Mouse (Mus musculus) liver, embryonic 14.5 days (tissue): ENCODE results near the gene Alg2. TPM values are rescaled to one million over a fixed set of nuclear protein-coding genes. Genes with fewer than 3 reads are reported as not detected.

Experiments used
- ATAC-seq: fragments of 200-750 bp; cut with Nextera tagmentation; 2 replicates; pipeline ENCODE4 v1.8.0; 2017; ENCODE audit warnings: moderate number of reproducible peaks, mild to moderate bottlenecking, moderate library complexity; ENCODE audit not compliant: insufficient read depth
- DNase-seq, 3 experiments: peaks; one replicate each; pipeline ENCODE4 v3.0.0-alpha.2; 2012 to 2013; ENCODE audit warnings: low read depth in 3 of 3, low spot score in 3 of 3
- H3K27ac ChIP-seq: fragments of 300-500 bp; sonication (generic); 2 replicates; pipeline ENCODE4 v1.5.1; 2014; ENCODE audit warnings: moderate library complexity, mild to moderate bottlenecking, control low read depth, inconsistent platforms
- H3K27me3 ChIP-seq: fragments of 300-500 bp; sonication (generic); 2 replicates; pipeline ENCODE4 v1.6.1; 2014; ENCODE audit warnings: mild to moderate bottlenecking, low read length, moderate library complexity; ENCODE audit not compliant: control insufficient read depth, insufficient read depth
- H3K36me3 ChIP-seq: fragments of 300-500 bp; sonication (generic); replicated peaks from 2 replicates; pipeline ENCODE4 v1.6.1; 2014; ENCODE audit warnings: low read depth; ENCODE audit not compliant: control insufficient read depth, insufficient read depth
- H3K4me1 ChIP-seq, 2 experiments: fragments of 200-500 bp in 1 of 2; fragments of 300-500 bp in 1 of 2; sonication (generic) in 1 of 2; replicated peaks; 2 replicates each; pipeline ENCODE4 v1.6.1; 2012 to 2014; ENCODE audit warnings: antibody characterized with exemption in 1 of 2, inconsistent platforms in 1 of 2, low read length in 1 of 2; ENCODE audit not compliant: control insufficient read depth in 2 of 2, insufficient read depth in 2 of 2
- H3K4me2 ChIP-seq: fragments of 300-500 bp; sonication (generic); 2 replicates; pipeline ENCODE4 v1.6.1; 2014; ENCODE audit warnings: low read depth, mild to moderate bottlenecking, control low read depth, moderate library complexity
- H3K4me3 ChIP-seq, 2 experiments: fragments of 200-500 bp in 1 of 2; fragments of 300-500 bp in 1 of 2; sonication (generic) in 1 of 2; 2 replicates each; pipeline ENCODE4 v1.5.1; 2012 to 2014; ENCODE audit warnings: low read depth in 2 of 2, low read length in 2 of 2, mild to moderate bottlenecking in 2 of 2, control low read depth in 1 of 2, inconsistent platforms in 1 of 2, moderate library complexity in 1 of 2; ENCODE audit not compliant: insufficient read depth in 1 of 2
- H3K9ac ChIP-seq: fragments of 300-500 bp; sonication (generic); replicated peaks from 2 replicates; pipeline ENCODE4 v1.6.1; 2014; ENCODE audit warnings: mild to moderate bottlenecking, control low read depth, moderate library complexity
- H3K9me3 ChIP-seq: fragments of 300-500 bp; sonication (generic); 2 replicates; pipeline ENCODE4 v1.6.1; 2016; ENCODE audit warnings: low read length, mixed read lengths; ENCODE audit not compliant: control insufficient read depth
- CTCF ChIP-seq: IDR thresholded peaks from 2 replicates; pipeline ENCODE4 v1.5.1; 2016; ENCODE audit warnings: antibody characterized with exemption, low read depth, control low read depth
- EP300 ChIP-seq: IDR thresholded peaks from 2 replicates; pipeline ENCODE4 v1.6.1; 2016; ENCODE audit warnings: antibody characterized with exemption, low read depth
- WGBS: fragments of 180-500 bp; shearing (Covaris S2); extraction: QIAGEN DNeasy Blood & Tissue Kit; methylation state at CpG from one replicate; pipeline ENCODE4 v1.1.7; 2014; ENCODE audit not compliant: insufficient replicate concordance; 5-methylcytosine and 5-hydroxymethylcytosine counted together
- polyA plus RNA-seq, 2 experiments: library from polyadenylated mRNA; depleted of rRNA in 1 of 2; stranded (reverse) in 1 of 2; unstranded in 1 of 2; fragments of >200 nt; fragmentation: Nextera tagmentation in 1 of 2; extraction: Ambion mirVana in 1 of 2; gene quantifications; 2 replicates each; pipeline versions ENCODE4 v1.2.1 to v1.2.3; 2012 to 2014

Alg2 gene
- polyA plus RNA-seq, 2 experiments: 5.9 to 12.0 TPM

DNA sequence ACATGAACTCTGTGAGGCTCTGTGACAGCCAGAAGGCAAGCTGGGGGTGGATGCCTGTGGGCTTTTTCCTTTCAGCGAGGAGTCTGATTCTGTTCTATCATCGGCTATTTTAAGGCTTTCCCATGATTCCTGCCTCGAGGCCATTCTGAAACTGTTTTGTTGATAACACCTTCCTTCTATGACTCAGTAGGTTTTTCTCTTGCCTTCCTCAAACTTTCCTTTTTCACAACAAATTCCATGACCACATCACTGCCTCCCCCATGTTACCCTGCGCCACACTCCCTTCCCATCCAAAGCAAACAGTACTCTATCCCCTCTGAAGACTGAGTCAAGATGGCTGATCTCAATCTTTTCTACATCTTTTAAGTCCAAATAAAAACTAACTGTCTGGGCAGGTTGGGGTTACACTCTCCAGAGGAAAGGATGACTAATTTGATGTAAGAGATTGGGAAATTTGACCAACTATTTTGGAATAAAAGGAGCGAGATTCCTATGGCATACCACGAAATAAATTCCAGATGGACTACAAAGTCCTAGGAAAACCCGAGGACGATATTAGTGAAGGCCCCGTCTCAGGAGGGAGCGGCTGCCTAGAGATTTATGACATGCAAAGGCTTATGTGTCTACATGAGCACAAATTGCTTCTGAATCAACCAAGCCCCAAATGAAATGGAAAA, 30.8 kb upstream of the Alg2 start:
- no peaks in the 10 kb centered on the region for H3K36me3 ChIP-seq
- TF ChIP-seq EP300 (no peak), CTCF (no peak)
- H3K9ac ChIP-seq: no peak overlapping the region
- no peak overlapping the region for H3K4me2 ChIP-seq
- H3K4me3 ChIP-seq: no peak overlapping the region
- H3K27me3 ChIP-seq: no peaks in the 10 kb centered on the region
- no peaks in the 10 kb centered on the region for H3K4me1 ChIP-seq
- ATAC-seq (no peak), DNase-seq (no peak)
- H3K9me3 ChIP-seq: no peaks in the 10 kb centered on the region
- no peak overlapping the region for H3K27ac ChIP-seq
- WGBS: 66% methylated on average over 10 of the region's 10 CpGs

DNA sequence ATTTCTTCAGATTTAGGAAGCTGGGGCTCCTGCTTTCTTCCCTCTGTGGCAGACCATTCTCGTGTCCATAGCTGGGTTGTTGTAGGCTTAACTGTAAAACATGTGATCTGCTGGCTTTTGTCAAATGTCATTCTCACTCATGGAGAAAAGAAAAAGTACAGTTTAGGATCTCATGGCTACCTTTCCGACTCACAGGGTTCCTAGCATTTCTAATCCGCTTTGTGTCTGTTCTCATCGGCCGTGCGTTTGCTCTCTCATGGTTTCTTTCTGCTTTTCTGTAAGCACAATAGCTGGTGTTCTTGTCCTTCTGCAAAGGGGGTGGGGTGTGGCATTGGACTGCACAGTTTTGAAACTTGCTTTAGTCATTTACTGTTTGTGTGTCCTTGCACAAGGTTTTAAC, 28.9 kb upstream of the Alg2 start:
- no peaks in the 10 kb centered on the region for H3K36me3 ChIP-seq
- no peak for TF ChIP-seq CTCF
- TF ChIP-seq EP300: no peak
- H3K4me2 ChIP-seq: no peak overlapping the region
- 70% methylated on average over 6 of the region's 6 CpGs for WGBS
- ATAC-seq: no peak
- H3K27me3 ChIP-seq: no peaks in the 10 kb centered on the region
- no peak overlapping the region for H3K27ac ChIP-seq
- no peak overlapping the region for H3K9ac ChIP-seq
- no peak overlapping the region for H3K4me3 ChIP-seq
- no peak for DNase-seq
- no peaks in the 10 kb centered on the region for H3K4me1 ChIP-seq
- H3K9me3 ChIP-seq: no peaks in the 10 kb centered on the region

DNA sequence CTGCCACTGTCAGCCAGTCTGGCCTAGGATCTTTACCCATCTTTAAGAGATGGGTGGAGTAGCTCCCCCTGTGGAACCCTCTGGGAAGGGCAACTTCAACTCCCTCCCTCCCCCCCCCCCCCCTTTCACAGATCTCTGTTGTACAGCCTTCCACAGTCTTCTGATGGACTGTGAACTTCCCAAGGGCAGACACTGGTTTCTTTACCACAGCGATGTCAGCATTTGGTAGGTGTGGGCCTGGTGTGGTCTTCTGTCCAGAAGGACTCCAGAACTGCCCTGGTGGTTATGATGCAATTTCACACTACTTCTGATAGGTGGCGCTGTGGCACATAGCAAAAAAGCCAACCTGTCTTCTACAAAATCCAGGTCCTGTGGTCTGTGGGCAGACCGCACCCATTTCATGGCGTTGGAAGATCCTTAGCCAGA, 28.4 kb upstream of the Alg2 start:
- WGBS: 18% methylated on average over 4 of the region's 4 CpGs
- no peaks in the 10 kb centered on the region for H3K27me3 ChIP-seq
- no peak overlapping the region for H3K4me2 ChIP-seq
- no peak overlapping the region for H3K4me3 ChIP-seq
- no peak for TF ChIP-seq EP300
- TF ChIP-seq CTCF: peak; percentile 78
- no peaks in the 10 kb centered on the region for H3K36me3 ChIP-seq
- no peaks in the 10 kb centered on the region for H3K9me3 ChIP-seq
- no peaks in the 10 kb centered on the region for H3K4me1 ChIP-seq
- ATAC-seq (no peak), DNase-seq (peak; percentile 14 to 53 (median 30))
- H3K9ac ChIP-seq: no peak overlapping the region
- H3K27ac ChIP-seq: no peak overlapping the region

DNA sequence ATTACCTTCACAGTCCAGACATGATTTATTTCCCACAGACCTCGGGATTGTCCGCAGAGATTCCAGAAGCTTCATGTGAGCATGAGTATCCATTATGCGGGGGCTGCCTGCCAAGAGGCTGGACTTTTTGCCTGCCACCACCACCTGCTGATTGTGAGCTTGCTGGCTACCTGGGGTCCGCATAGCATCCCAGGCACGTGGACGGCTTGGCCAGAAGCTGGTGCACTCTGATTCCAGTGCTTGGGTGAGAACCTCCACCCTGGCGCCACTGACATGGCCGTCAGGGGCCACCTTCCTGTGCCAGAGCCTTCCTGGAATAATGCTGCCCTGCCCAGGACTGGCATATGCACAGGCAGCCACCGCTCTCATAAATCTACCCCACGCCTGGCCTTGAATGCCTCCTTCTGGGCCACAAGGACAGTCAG, 25.0 kb upstream of the Alg2 start:
- Histone ChIP-seq H3K36me3 (no peaks in the 10 kb centered on the region), H3K27me3 (no peaks in the 10 kb centered on the region), H3K9ac (no peak overlapping the region), H3K4me2 (no peak overlapping the region), H3K9me3 (no peaks in the 10 kb centered on the region), H3K4me1 (no peaks in the 10 kb centered on the region), H3K4me3 (no peak overlapping the region), H3K27ac (no peak overlapping the region)
- 63% methylated on average over 10 of the region's 10 CpGs for WGBS
- ATAC-seq (no peak), DNase-seq (no peak)
- no peak for TF ChIP-seq EP300
- no peak for TF ChIP-seq CTCF

DNA sequence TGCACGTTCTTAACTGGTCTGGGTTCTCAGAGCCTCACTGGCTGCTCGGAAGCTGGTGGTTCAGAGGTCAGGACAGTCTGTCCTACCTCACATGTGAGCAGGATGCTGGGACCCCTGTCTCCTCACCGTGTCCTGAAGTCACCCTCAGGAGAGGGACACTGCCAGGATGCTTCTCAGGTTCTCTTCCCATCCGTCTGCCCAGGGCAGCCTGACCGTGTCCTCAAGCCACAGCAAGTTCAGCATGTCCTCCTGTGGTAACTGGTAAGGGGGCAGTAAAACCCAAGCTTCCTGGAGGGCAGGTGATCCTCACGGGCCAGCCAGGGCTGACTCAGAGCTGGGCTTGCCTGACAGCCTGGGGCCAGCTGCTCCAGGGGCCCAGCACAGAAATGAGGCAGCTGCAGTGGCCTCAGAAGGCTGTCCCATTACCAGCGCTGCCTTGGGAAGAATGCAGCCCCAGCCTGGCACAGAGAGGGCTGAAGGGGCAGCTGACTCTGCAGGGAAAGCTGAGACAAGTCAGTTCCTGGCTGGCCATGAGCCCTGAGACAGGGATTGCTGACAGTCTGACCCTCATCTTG, 23.8 kb upstream of the Alg2 start:
- Histone ChIP-seq H3K27me3 (no peaks in the 10 kb centered on the region), H3K9ac (no peak overlapping the region), H3K4me2 (no peak overlapping the region), H3K4me3 (no peak overlapping the region), H3K9me3 (no peaks in the 10 kb centered on the region), H3K4me1 (no peaks in the 10 kb centered on the region), H3K36me3 (no peaks in the 10 kb centered on the region), H3K27ac (no peak overlapping the region)
- ATAC-seq: no peak
- 46% methylated on average over 7 of the region's 7 CpGs for WGBS
- TF ChIP-seq CTCF (no peak), EP300 (no peak)
- no peak for DNase-seq
